Mouse (Mus musculus) erythroblast, adult 5-6 weeks (primary cell): ENCODE measurements around the gene C030005K15Rik. TPM values are rescaled to one million over a fixed set of nuclear protein-coding genes. Genes with fewer than 3 reads are reported as not detected.

Experiments used
- total RNA-seq, 2 experiments: library from RNA; stranded (forward) in 1 of 2; stranded (reverse) in 1 of 2; fragments of 150-400 nt in 1 of 2; fragments of 200-764, 138-1000 nt in 1 of 2; gene quantifications; 2 replicates each; pipeline versions ENCODE4 v1.2.3 to v1.2.4; 2015 to 2017; ENCODE audit warnings: low replicate concordance in 2 of 2

Gene C030005K15Rik
- total RNA-seq, 2 experiments from 2014 or later: not detected

Other genes starting within 250 kb of the C030005K15Rik start
- 2.1 TPM in 1 of 2 replicates, not detected in the other for gene Dcn, start 247.1 kb downstream of the C030005K15Rik start, total RNA-seq (2015; ENCODE audit: low replicate concordance)
- gene Dcn, start 247.1 kb downstream of the C030005K15Rik start, total RNA-seq (2017; ENCODE audit: low replicate concordance): under 0.01 TPM in 1 of 2 replicates, not detected in the other
- not detected in 2 replicates for gene Lum, start 161.6 kb downstream of the C030005K15Rik start, total RNA-seq (2015; ENCODE audit: low replicate concordance)
- not detected in 2 replicates for gene Lum, start 161.6 kb downstream of the C030005K15Rik start, total RNA-seq (2017; ENCODE audit: low replicate concordance)
- gene Kera, start 119.9 kb downstream of the C030005K15Rik start, total RNA-seq (2015; ENCODE audit: low replicate concordance): not detected in 2 replicates
- not detected in 2 replicates for gene Kera, start 119.9 kb downstream of the C030005K15Rik start, total RNA-seq (2017; ENCODE audit: low replicate concordance)
- not detected in 2 replicates for gene Epyc, start 82.7 kb downstream of the C030005K15Rik start, total RNA-seq (2015; ENCODE audit: low replicate concordance)
- not detected in 2 replicates for gene Epyc, start 82.7 kb downstream of the C030005K15Rik start, total RNA-seq (2017; ENCODE audit: low replicate concordance)
- not detected in 2 replicates for gene Ccer1, start 33.7 kb downstream of the C030005K15Rik start, total RNA-seq (2015; ENCODE audit: low replicate concordance)
- gene Ccer1, start 33.7 kb downstream of the C030005K15Rik start, total RNA-seq (2017; ENCODE audit: low replicate concordance): 0.70 TPM in 1 of 2 replicates, not detected in the other